ENCODE assay signal across 16 mouse cellular contexts in the genomic region with DNA sequence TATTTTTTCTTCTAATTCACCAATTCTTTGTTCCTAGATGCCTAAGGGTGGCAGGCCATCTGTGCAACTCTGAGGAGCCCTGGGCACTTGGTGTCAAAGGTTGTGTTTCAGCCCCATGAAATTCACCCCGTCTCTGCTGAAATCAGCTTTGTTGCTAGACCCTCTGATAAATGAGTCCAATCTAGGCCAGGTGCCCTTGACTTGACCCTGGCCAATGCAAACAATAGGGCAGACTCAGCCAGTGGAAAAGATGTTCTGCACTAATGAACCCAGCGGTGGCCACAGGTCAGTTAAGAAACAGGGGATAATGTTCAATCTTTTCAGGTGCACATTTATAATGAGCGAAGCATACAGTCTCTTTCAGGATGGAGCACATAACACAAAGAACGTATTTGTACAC.
DNase-seq lines count a peak whose midpoint lies in the region; ATAC-seq and TF ChIP-seq lines count a peak whose summit lies in the region.
"Had no signal": no experiment of that assay in that cellular context is flagged by ENCODE, and none has a peak within 500 bp of the region (broad histone marks: within the 10 kb centered on the region; RNA-seq: fewer than 3 reads in every experiment).

No protein-coding gene starts in this region.

- H3K4me1 ChIP-seq in liver, embryonic 11.5 days (replicated peaks; ENCODE audit: control insufficient read depth, insufficient read depth, low read length), result no peaks in the 10 kb centered on the region
- H3K4me1 ChIP-seq in liver, postnatal 0 days (ENCODE audit: insufficient read depth), result no peaks in the 10 kb centered on the region
- H3K4me1 ChIP-seq in hindbrain, embryonic 11.5 days (replicated peaks; ENCODE audit: control insufficient read depth, insufficient read depth, low read length), result no peaks in the 10 kb centered on the region
- no peaks in the 10 kb centered on the region for H3K4me1 ChIP-seq in midbrain, embryonic 14.5 days (ENCODE audit: control insufficient read depth, insufficient read depth, low read length)
- no peaks in the 10 kb centered on the region for H3K4me1 ChIP-seq in heart, embryonic 12.5 days (replicated peaks)
- H3K4me1 ChIP-seq: liver, embryonic 12.5 days had no signal

- no peaks in the 10 kb centered on the region for H3K9me3 ChIP-seq in liver, embryonic 11.5 days (ENCODE audit: control insufficient read depth, low read length)
- H3K9me3 ChIP-seq in liver, postnatal 0 days (ENCODE audit: low read length), result no peaks in the 10 kb centered on the region
- H3K9me3 ChIP-seq in hindbrain, embryonic 11.5 days (ENCODE audit: control insufficient read depth, low read length), result no peaks in the 10 kb centered on the region
- no peaks in the 10 kb centered on the region for H3K9me3 ChIP-seq in midbrain, embryonic 14.5 days (ENCODE audit: control insufficient read depth, low read length)
- H3K9me3 ChIP-seq in heart, embryonic 12.5 days (replicated peaks), result no peaks in the 10 kb centered on the region
- H3K9me3 ChIP-seq: liver, embryonic 12.5 days had no signal

- no peaks in the 10 kb centered on the region for H3K27me3 ChIP-seq in liver, embryonic 11.5 days (replicated peaks; ENCODE audit: control insufficient read depth, insufficient read depth, low read length)
- no peaks in the 10 kb centered on the region for H3K27me3 ChIP-seq in liver, postnatal 0 days (ENCODE audit: insufficient read depth, low read length)
- H3K27me3 ChIP-seq in hindbrain, embryonic 11.5 days (ENCODE audit: control insufficient read depth, insufficient read depth, low read length), result no peaks in the 10 kb centered on the region
- no peaks in the 10 kb centered on the region for H3K27me3 ChIP-seq in midbrain, embryonic 14.5 days (ENCODE audit: control insufficient read depth, insufficient read depth, low read length)
- no peaks in the 10 kb centered on the region for H3K27me3 ChIP-seq in heart, embryonic 12.5 days (replicated peaks)
- H3K27me3 ChIP-seq: liver, embryonic 12.5 days had no signal

- no peak for TF ChIP-seq EP300 in liver, postnatal 0 days (IDR thresholded peaks at IDR 0.05; ENCODE audit: low read depth)

- 53% methylated on average over 4 of the region's 4 CpGs for WGBS in liver, embryonic 11.5 days
- 60% methylated on average over 4 of the region's 4 CpGs for WGBS in liver, postnatal 0 days (ENCODE audit: insufficient replicate concordance)
- WGBS in hindbrain, embryonic 11.5 days, result 11% methylated on average over 4 of the region's 4 CpGs
- 13% methylated on average over 4 of the region's 4 CpGs for WGBS in midbrain, embryonic 14.5 days
- 61% methylated on average over 4 of the region's 4 CpGs for WGBS in heart, embryonic 12.5 days

- H3K9ac ChIP-seq in liver, embryonic 11.5 days (ENCODE audit: low read depth, low read length), result no peak overlapping the region
- H3K9ac ChIP-seq in liver, postnatal 0 days (replicated peaks), result no peak overlapping the region
- no peak overlapping the region for H3K9ac ChIP-seq in hindbrain, embryonic 11.5 days (ENCODE audit: low read depth, low read length)
- no peak overlapping the region for H3K9ac ChIP-seq in midbrain, embryonic 14.5 days (replicated peaks; ENCODE audit: low read length)
- no peak overlapping the region for H3K9ac ChIP-seq in heart, embryonic 12.5 days
- H3K9ac ChIP-seq: liver, embryonic 12.5 days had no signal

- no peaks in the 10 kb centered on the region for H3K36me3 ChIP-seq in liver, embryonic 11.5 days (ENCODE audit: control insufficient read depth, insufficient read depth, low read length)
- H3K36me3 ChIP-seq in liver, postnatal 0 days (replicated peaks; ENCODE audit: insufficient read depth, low read length), result no peaks in the 10 kb centered on the region
- no peaks in the 10 kb centered on the region for H3K36me3 ChIP-seq in hindbrain, embryonic 11.5 days (ENCODE audit: control insufficient read depth, insufficient read depth, low read length)
- H3K36me3 ChIP-seq in midbrain, embryonic 14.5 days (ENCODE audit: control insufficient read depth, insufficient read depth, low read length), result no peaks in the 10 kb centered on the region
- no peaks in the 10 kb centered on the region for H3K36me3 ChIP-seq in heart, embryonic 12.5 days
- H3K36me3 ChIP-seq: liver, embryonic 12.5 days had no signal

- no peak for TF ChIP-seq CTCF in liver, postnatal 0 days (IDR thresholded peaks at IDR 0.05; ENCODE audit: low read depth)

- ATAC-seq in liver, embryonic 11.5 days (replicated peaks; ENCODE audit: low FRiP score), result peak; percentile 43; the same call in 1 of the 2 replicates
- no peak for ATAC-seq in liver, postnatal 0 days
- ATAC-seq in hindbrain, embryonic 11.5 days (ENCODE audit: low FRiP score), result peak; percentile 92
- ATAC-seq in midbrain, embryonic 14.5 days (ENCODE audit: low FRiP score, low TSS enrichment), result no peak
- ATAC-seq in heart, embryonic 12.5 days (ENCODE audit: insufficient number of reproducible peaks, low FRiP score), result no peak
- ATAC-seq: CD4-positive, CD25-positive, alpha-beta regulatory T cell, adult 4 months; liver, embryonic 12.5 days had no signal

- DNase-seq in liver, embryonic 11.5 days (ENCODE audit: low spot score), result no peak
- no peak for DNase-seq in liver, postnatal 0 days
- peak; percentile 52 for DNase-seq in hindbrain, embryonic 11.5 days (ENCODE audit: low spot score)
- DNase-seq in midbrain, embryonic 14.5 days, result peak; percentile 1
- no peak for DNase-seq in adrenal gland, postnatal 10 days
- no peak for DNase-seq in layer of hippocampus, adult 9-11 months
- DNase-seq: adrenal gland, postnatal 14 days; cerebellum, adult 11-12 months; gastrocnemius, postnatal 14 days; kidney, postnatal 14 days; thymus, adult 18-20 months had no signal

- H3K4me3 ChIP-seq in liver, embryonic 11.5 days (ENCODE audit: low read depth, low read length), result no peak overlapping the region
- H3K4me3 ChIP-seq in liver, postnatal 0 days (ENCODE audit: low read depth, low read length), result no peak overlapping the region
- H3K4me3 ChIP-seq in hindbrain, embryonic 11.5 days (ENCODE audit: low read depth, low read length), result no peak overlapping the region
- no peak overlapping the region for H3K4me3 ChIP-seq in midbrain, embryonic 14.5 days (replicated peaks; ENCODE audit: low read depth, low read length)
- no peak overlapping the region for H3K4me3 ChIP-seq in heart, embryonic 12.5 days
- H3K4me3 ChIP-seq: erythroblast, embryonic 14.5 days; left cerebral cortex, adult 2 months; liver, embryonic 12.5 days had no signal

- H3K4me2 ChIP-seq in liver, embryonic 11.5 days, result no peak overlapping the region
- no peak overlapping the region for H3K4me2 ChIP-seq in liver, postnatal 0 days (ENCODE audit: low read depth, low read length)
- H3K4me2 ChIP-seq in hindbrain, embryonic 11.5 days (replicated peaks; ENCODE audit: low read depth, low read length), result no peak overlapping the region
- no peak overlapping the region for H3K4me2 ChIP-seq in midbrain, embryonic 14.5 days (ENCODE audit: low read length)
- H3K4me2 ChIP-seq in heart, embryonic 12.5 days, result no peak overlapping the region
- H3K4me2 ChIP-seq: liver, embryonic 12.5 days had no signal

- H3K27ac ChIP-seq in liver, embryonic 11.5 days (ENCODE audit: low read depth, low read length), result no peak overlapping the region
- H3K27ac ChIP-seq in liver, postnatal 0 days (ENCODE audit: low read depth), result no peak overlapping the region
- peak overlapping the region; percentile 68 for H3K27ac ChIP-seq in hindbrain, embryonic 11.5 days (ENCODE audit: low read depth, low read length)
- H3K27ac ChIP-seq in midbrain, embryonic 14.5 days (replicated peaks; ENCODE audit: low read depth, low read length), result no peak overlapping the region
- H3K27ac ChIP-seq in heart, embryonic 12.5 days (ENCODE audit: poor library complexity, severe bottlenecking), result no peak overlapping the region
- H3K27ac ChIP-seq: left cerebral cortex, adult 2 months; liver, embryonic 12.5 days had no signal

Comparison
In these comparisons a context has a peak if more than half of its experiments do, and no peak if none do; other contexts are left out.
1. ATAC-seq: peak in liver, embryonic 11.5 days (single experiment) and hindbrain, embryonic 11.5 days (single experiment); none in liver, postnatal 0 days (single experiment), midbrain, embryonic 14.5 days (single experiment) and heart, embryonic 12.5 days (single experiment).
2. DNase-seq: peak in hindbrain, embryonic 11.5 days (single experiment) and midbrain, embryonic 14.5 days (single experiment); none in liver, embryonic 11.5 days (single experiment), liver, postnatal 0 days (single experiment), adrenal gland, postnatal 10 days (single experiment) and layer of hippocampus, adult 9-11 months (single experiment).